Mouse (Mus musculus) MEL (cell line): ENCODE results near the gene Arid1a. TPM values are rescaled to one million over a fixed set of nuclear protein-coding genes. Genes with fewer than 3 reads are reported as not detected.

Experiments used
- DNase-seq: peaks from one replicate; pipeline ENCODE4 v3.0.0; 2011; ENCODE audit warnings: low read depth, low spot score
- H3K27ac ChIP-seq: 2 replicates; pipeline ENCODE4 v1.5.1; 2012; ENCODE audit warnings: low read depth, mild to moderate bottlenecking, control low read depth, low read length, moderate library complexity; ENCODE audit not compliant: control insufficient read depth
- H3K27me3 ChIP-seq, 2 experiments: fragments of 150-350 bp in 1 of 2; sonication (generic) in 1 of 2; 2 replicates each; pipeline ENCODE4 v1.6.1; 2012; ENCODE audit warnings: low read length in 2 of 2, mild to moderate bottlenecking in 2 of 2, improper control_type of control experiment in 1 of 2, moderate library complexity in 1 of 2; ENCODE audit not compliant: insufficient read depth in 2 of 2, control insufficient read depth in 1 of 2
- H3K36me3 ChIP-seq, 2 experiments: 2 replicates each; pipeline ENCODE4 v1.6.1; 2012 to 2014; ENCODE audit warnings: low read length in 2 of 2, improper control_type of control experiment in 1 of 2, inconsistent platforms in 1 of 2, mild to moderate bottlenecking in 1 of 2; ENCODE audit not compliant: insufficient read depth in 2 of 2, control insufficient read depth in 1 of 2
- H3K4me1 ChIP-seq, 2 experiments: fragments of 150-350 bp in 1 of 2; sonication (generic) in 1 of 2; 2 replicates each; pipeline ENCODE4 v1.6.1; 2012; ENCODE audit warnings: low read length in 2 of 2, improper control_type of control experiment in 1 of 2, mild to moderate bottlenecking in 1 of 2; ENCODE audit not compliant: insufficient read depth in 2 of 2, control insufficient read depth in 1 of 2
- H3K4me3 ChIP-seq, 2 experiments: fragments of 150-350 bp in 1 of 2; sonication (generic) in 1 of 2; 2 replicates each; pipeline ENCODE4 v1.5.1; 2012; ENCODE audit warnings: low read depth in 2 of 2, low read length in 2 of 2, mild to moderate bottlenecking in 2 of 2, moderate library complexity in 2 of 2, control low read depth in 1 of 2, improper control_type of control experiment in 1 of 2; ENCODE audit not compliant: control insufficient read depth in 1 of 2, insufficient read depth in 1 of 2
- H3K79me2 ChIP-seq: 2 replicates; pipeline ENCODE4 v1.6.1; 2012; ENCODE audit warnings: mild to moderate bottlenecking, low read length, moderate library complexity; ENCODE audit not compliant: control insufficient read depth, poor library complexity, insufficient read depth
- H3K9ac ChIP-seq: 2 replicates; pipeline ENCODE4 v1.6.1; 2012; ENCODE audit warnings: low read depth, mild to moderate bottlenecking, control low read depth, low read length, moderate library complexity; ENCODE audit not compliant: control insufficient read depth, poor library complexity, severe bottlenecking
- H3K9me3 ChIP-seq: fragments of 150-350 bp; sonication (generic); replicated peaks from 2 replicates; pipeline ENCODE4 v1.6.1; 2012; ENCODE audit warnings: mild to moderate bottlenecking, low read length, improper control_type of control experiment, moderate library complexity; ENCODE audit not compliant: insufficient read depth
- CTCF ChIP-seq, 3 experiments: IDR thresholded peaks in 2 of 3; conservative IDR thresholded peaks in 1 of 3; 2 replicates each; pipeline ENCODE4 v1.5.1; 2011 to 2012; ENCODE audit warnings: low read length in 3 of 3, low read depth in 2 of 3, mild to moderate bottlenecking in 2 of 3, improper control_type of control experiment in 1 of 3, inconsistent platforms in 1 of 3, mixed read lengths in 1 of 3, moderate library complexity in 1 of 3; ENCODE audit not compliant: control insufficient read depth in 1 of 3, insufficient read depth in 1 of 3, poor library complexity in 1 of 3, severe bottlenecking in 1 of 3
- EP300 ChIP-seq, 2 experiments: IDR thresholded peaks; 2 replicates each; pipeline ENCODE4 v1.6.1; 2011; ENCODE audit warnings: improper control_type of control experiment in 2 of 2, low read length in 2 of 2, low read depth in 1 of 2, mild to moderate bottlenecking in 1 of 2
- ETS1 ChIP-seq: IDR thresholded peaks from 2 replicates; pipeline ENCODE4 v1.6.1; 2012; ENCODE audit warnings: low read depth, mild to moderate bottlenecking, inconsistent platforms, low read length, improper control_type of control experiment, moderate library complexity
- GABPA ChIP-seq: IDR thresholded peaks from 2 replicates; pipeline ENCODE4 v1.6.1; 2012; ENCODE audit warnings: low read depth, mild to moderate bottlenecking, inconsistent platforms, low read length, improper control_type of control experiment, moderate library complexity
- KAT2A ChIP-seq: conservative IDR thresholded peaks from 2 replicates; pipeline ENCODE4 v1.6.1; 2012; ENCODE audit warnings: low read depth, low read length, improper control_type of control experiment, inconsistent platforms
- MAFK ChIP-seq: IDR thresholded peaks from 2 replicates; pipeline ENCODE4 v1.6.1; 2011; ENCODE audit warnings: low read depth, mild to moderate bottlenecking, low read length, improper control_type of control experiment, borderline replicate concordance
- MEF2A ChIP-seq: IDR thresholded peaks from 2 replicates; pipeline ENCODE4 v1.6.1; 2014; ENCODE audit warnings: low read depth, mild to moderate bottlenecking, inconsistent platforms, low read length, improper control_type of control experiment; ENCODE audit not compliant: poor library complexity, insufficient replicate concordance, severe bottlenecking; ENCODE audit errors: extremely low read depth
- MXI1 ChIP-seq: IDR thresholded peaks from 2 replicates; pipeline ENCODE4 v1.6.1; 2011; ENCODE audit warnings: mild to moderate bottlenecking, low read depth, low read length, improper control_type of control experiment
- MYC ChIP-seq: IDR thresholded peaks from 2 replicates; pipeline ENCODE4 v1.6.1; 2011; ENCODE audit warnings: low read depth, mild to moderate bottlenecking, low read length, improper control_type of control experiment, moderate library complexity
- NELFE ChIP-seq: IDR thresholded peaks from 2 replicates; pipeline ENCODE4 v1.6.1; 2011; ENCODE audit warnings: low read depth, low read length, improper control_type of control experiment
- NRF1 ChIP-seq: IDR thresholded peaks from 2 replicates; pipeline ENCODE4 v1.6.1; 2014; ENCODE audit warnings: low read depth, mild to moderate bottlenecking, inconsistent platforms, low read length, improper control_type of control experiment, moderate library complexity; ENCODE audit not compliant: poor library complexity, insufficient read depth, severe bottlenecking
- POLR2A ChIP-seq, 2 experiments: IDR thresholded peaks; 2 replicates each; pipeline ENCODE4 v1.6.1; 2011 to 2012; ENCODE audit warnings: low read length in 2 of 2, mild to moderate bottlenecking in 2 of 2, control low read depth in 1 of 2, improper control_type of control experiment in 1 of 2, low read depth in 1 of 2, moderate library complexity in 1 of 2; ENCODE audit not compliant: control insufficient read depth in 1 of 2, insufficient read depth in 1 of 2, poor library complexity in 1 of 2
- POLR2AphosphoS2 ChIP-seq: IDR thresholded peaks from 2 replicates; pipeline ENCODE4 v1.6.1; 2011; ENCODE audit warnings: low read length, improper control_type of control experiment
- POLR2AphosphoS5 ChIP-seq: IDR thresholded peaks from 2 replicates; pipeline ENCODE4 v1.6.1; 2012; ENCODE audit warnings: low read depth, borderline replicate concordance, mild to moderate bottlenecking, inconsistent platforms, low read length, moderate library complexity, mixed read lengths
- SIN3A ChIP-seq: IDR thresholded peaks from 2 replicates; pipeline ENCODE4 v1.6.1; 2012; ENCODE audit warnings: low read length, improper control_type of control experiment, inconsistent platforms
- SMC3 ChIP-seq: IDR thresholded peaks from 2 replicates; pipeline ENCODE4 v1.6.1; 2011; ENCODE audit warnings: low read depth, low read length, improper control_type of control experiment
- TCF12 ChIP-seq: IDR thresholded peaks from 2 replicates; pipeline ENCODE4 v1.6.1; 2014; ENCODE audit warnings: low read depth, mild to moderate bottlenecking, inconsistent platforms, low read length, improper control_type of control experiment, moderate library complexity
- USF2 ChIP-seq, 2 experiments: IDR thresholded peaks; 2 replicates each; pipeline ENCODE4 v1.6.1; 2011 to 2012; ENCODE audit warnings: improper control_type of control experiment in 2 of 2, low read length in 2 of 2, borderline replicate concordance in 1 of 2, inconsistent platforms in 1 of 2, low read depth in 1 of 2, mild to moderate bottlenecking in 1 of 2; ENCODE audit not compliant: insufficient read depth in 1 of 2
- ZC3H11A ChIP-seq: IDR thresholded peaks from 2 replicates; pipeline ENCODE4 v1.6.1; 2012; ENCODE audit warnings: low read depth, mild to moderate bottlenecking, inconsistent platforms, low read length, improper control_type of control experiment
- ZKSCAN1 ChIP-seq: IDR thresholded peaks from 2 replicates; pipeline ENCODE4 v1.6.1; 2012; ENCODE audit warnings: low read depth, mild to moderate bottlenecking, inconsistent platforms, low read length, improper control_type of control experiment, moderate library complexity
- polyA plus RNA-seq, 2 experiments: library from polyadenylated mRNA; stranded (reverse) in 1 of 2; unstranded in 1 of 2; fragments of >175 nt in 1 of 2; fragments of >200 nt in 1 of 2; gene quantifications; 2 replicates each; pipeline versions ENCODE4 v1.2.1 to v1.2.4; 2012; ENCODE audit warnings: low replicate concordance in 2 of 2, low read depth in 1 of 2; ENCODE audit not compliant: insufficient read length in 2 of 2, insufficient read depth in 1 of 2, missing spikeins in 1 of 2
- total RNA-seq: library from RNA; depleted of rRNA; stranded (reverse); fragments of 300-350 nt; gene quantifications from 2 replicates; pipeline ENCODE4 v1.2.3, GENCODE M21; 2012

Arid1a gene
- total and polyA plus RNA-seq, 3 experiments: 18.1 to 83.3 (median 70.6) TPM

- no peak overlapping the region for H3K27ac ChIP-seq
- TF ChIP-seq POLR2AphosphoS2 (no peak), ETS1 (no peak)
- H3K4me1 ChIP-seq: peaks cover 12 to 17% of the 10 kb centered on the region in 2 experiments
- no peak overlapping the region for H3K9ac ChIP-seq
- H3K36me3 ChIP-seq: peaks cover 19 to 24% of the 10 kb centered on the region in 2 experiments
- H3K9me3 ChIP-seq: no peaks in the 10 kb centered on the region
- H3K4me3 ChIP-seq: no peak overlapping the region
- no peaks in the 10 kb centered on the region for H3K27me3 ChIP-seq
- H3K79me2 ChIP-seq: peaks cover 1% of the 10 kb centered on the region; the same call in 1 of the 2 replicates
- no peak for DNase-seq
Observed at GRCm38 (mm10) chr4:133680206-133680786, 76.3 kb downstream of the Arid1a start.

GRCm38 (mm10) chr4:133679629-133680028 is 76.9 kb downstream of the Arid1a start:
- H3K36me3 ChIP-seq: peaks cover 18 to 31% of the 10 kb centered on the region in 2 experiments
- no peak for TF ChIP-seq MAFK
- TF ChIP-seq MEF2A: no peak
- no peak for TF ChIP-seq POLR2AphosphoS2
- no peak for TF ChIP-seq SIN3A
- no peak for TF ChIP-seq NRF1
- TF ChIP-seq USF2 (IDR thresholded peaks at IDR 0.05; ENCODE audit: borderline replicate concordance in 1 of 2, insufficient read depth in 1 of 2, low read depth in 1 of 2, low read length in 2 of 2): no peak
- TF ChIP-seq GABPA: no peak
- no peak for TF ChIP-seq SMC3
- no peak for TF ChIP-seq KAT2A
- no peak for TF ChIP-seq TCF12
- TF ChIP-seq ZC3H11A: no peak
- no peak for TF ChIP-seq NELFE
- TF ChIP-seq POLR2AphosphoS5: no peak
- TF ChIP-seq CTCF (IDR thresholded peaks at IDR 0.05 in 2 of 3, conservative IDR thresholded peaks at IDR 0.05 in 1 of 3; ENCODE audit: control insufficient read depth in 1 of 3, insufficient read depth in 1 of 3, low read depth in 2 of 3, low read length in 3 of 3, poor library complexity in 1 of 3, severe bottlenecking in 1 of 3): no peak
- TF ChIP-seq POLR2A (IDR thresholded peaks at IDR 0.05; ENCODE audit: control insufficient read depth in 1 of 2, insufficient read depth in 1 of 2, low read depth in 1 of 2, low read length in 2 of 2, poor library complexity in 1 of 2): no peak
- no peak for TF ChIP-seq MYC
- no peak for TF ChIP-seq EP300 (IDR thresholded peaks at IDR 0.05; ENCODE audit: low read depth in 1 of 2, low read length in 2 of 2)
- TF ChIP-seq ZKSCAN1: no peak
- TF ChIP-seq MXI1: no peak
- no peaks in the 10 kb centered on the region for H3K9me3 ChIP-seq
- peaks cover 12 to 23% of the 10 kb centered on the region in 2 experiments for H3K4me1 ChIP-seq
- H3K27ac ChIP-seq: no peak overlapping the region
- no peak overlapping the region for H3K4me3 ChIP-seq
- no peak for DNase-seq
- H3K79me2 ChIP-seq: peaks cover 1% of the 10 kb centered on the region; the same call in 1 of the 2 replicates
- no peak overlapping the region for H3K9ac ChIP-seq
- no peaks in the 10 kb centered on the region for H3K27me3 ChIP-seq
